Mouse (Mus musculus) cerebellum, adult (tissue): ENCODE data around the gene Tcf25.

Experiments used
- ATAC-seq: cut with Nextera tagmentation; 2 replicates; pipeline ENCODE4 v1.9.2; 2017; ENCODE audit warnings: mild to moderate bottlenecking, moderate library complexity, mixed read lengths; ENCODE audit not compliant: insufficient number of reproducible peaks, low FRiP score, low TSS enrichment

Gene Tcf25

GRCm38 (mm10) chr8:123373403-123374238 lies at the start of gene Tcf25:
TSS of gene Tcf25 (plus strand) at chr8:123373753.
- peak; percentile 86 for ATAC-seq

GRCm38 (mm10) chr8:123328552-123328951 lies 45.0 kb upstream of the Tcf25 start:
- ATAC-seq, result no peak

- no peak for ATAC-seq
These were observed 44.2 kb upstream of the Tcf25 start for GRCm38 (mm10) chr8:123329350-123329749.

- no peak for ATAC-seq
These were observed 43.6 kb upstream of the Tcf25 start for GRCm38 (mm10) chr8:123329961-123330360.

GRCm38 (mm10) chr8:123330701-123331100 lies 42.9 kb upstream of the Tcf25 start:
- no peak for ATAC-seq

- ATAC-seq, result no peak
These were observed 42.3 kb upstream of the Tcf25 start for GRCm38 (mm10) chr8:123331301-123331700.

- no peak for ATAC-seq
These were observed 41.7 kb upstream of the Tcf25 start for GRCm38 (mm10) chr8:123331810-123332209.

GRCm38 (mm10) chr8:123332262-123333090 lies 41.1 kb upstream of the Tcf25 start, which contains the start of gene Spire2:
TSS of gene Spire2 (plus strand) at chr8:123332713.
- peak; percentile 76 for ATAC-seq

GRCm38 (mm10) chr8:123333091-123333587 lies 40.4 kb upstream of the Tcf25 start:
- ATAC-seq, result peak; percentile 43; the same call in 1 of the 2 replicates

- no peak for ATAC-seq
These were observed 39.7 kb upstream of the Tcf25 start for GRCm38 (mm10) chr8:123333864-123334263.

GRCm38 (mm10) chr8:123334467-123334866 lies 39.1 kb upstream of the Tcf25 start:
- no peak for ATAC-seq

GRCm38 (mm10) chr8:123337475-123337874 lies 36.1 kb upstream of the Tcf25 start:
- no peak for ATAC-seq

GRCm38 (mm10) chr8:123340071-123340470 lies 33.5 kb upstream of the Tcf25 start:
- ATAC-seq, result no peak

- no peak for ATAC-seq
These were observed 32.2 kb upstream of the Tcf25 start for GRCm38 (mm10) chr8:123341040-123342015.

- no peak for ATAC-seq
These were observed 31.3 kb upstream of the Tcf25 start for GRCm38 (mm10) chr8:123342253-123342652.

GRCm38 (mm10) chr8:123342911-123343310 lies 30.6 kb upstream of the Tcf25 start:
- no peak for ATAC-seq

GRCm38 (mm10) chr8:123343422-123343821 lies 30.1 kb upstream of the Tcf25 start:
- ATAC-seq, result no peak

- no peak for ATAC-seq
These were observed 28.4 kb upstream of the Tcf25 start for GRCm38 (mm10) chr8:123345135-123345534.

GRCm38 (mm10) chr8:123345856-123346255 lies 27.7 kb upstream of the Tcf25 start:
- no peak for ATAC-seq

GRCm38 (mm10) chr8:123347293-123347692 lies 26.3 kb upstream of the Tcf25 start:
- ATAC-seq, result no peak
